Mouse (Mus musculus): ENCODE measurements around the gene Stab1.

The Stab1 gene

DNA sequence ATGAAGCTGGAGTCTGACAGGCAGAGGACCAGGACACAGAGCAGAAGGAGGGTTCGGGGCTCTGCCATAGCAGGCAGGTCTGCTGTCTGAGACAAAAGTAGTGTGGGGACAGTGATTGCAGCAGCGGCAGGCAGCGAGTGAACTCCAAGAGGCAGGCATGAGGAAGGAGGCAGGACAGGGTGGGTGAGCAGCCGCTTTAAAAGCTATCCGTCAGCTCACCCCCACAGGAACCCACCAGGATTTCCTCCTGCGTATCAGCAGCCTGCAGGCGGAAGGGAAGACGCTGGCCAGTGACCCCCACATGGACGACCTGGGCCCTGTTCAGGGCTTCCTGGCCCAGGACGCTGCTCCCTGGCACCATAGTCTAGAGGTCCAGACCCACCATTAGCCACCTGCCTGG lies at the start of gene Stab1:
TSS of gene Stab1 (minus strand) at position 217 of the 400 bp plus-strand sequence.
- no peak for DNase-seq

- no peak for DNase-seq
Observed at GRCm38 (mm10) chr14:31217666-31218065, 49.2 kb upstream of the Stab1 start, which contains the start of gene Sema3g. Gene Sema3g, plus strand, starts transcription at chr14:31217860.

- no peak for DNase-seq
Observed at GRCm38 (mm10) chr14:31216846-31217245, 48.4 kb upstream of the Stab1 start, which contains the start of gene Nisch. Gene Nisch, minus strand, starts transcription at chr14:31216946.

- DNase-seq = peak in 1 of 2 experiments; percentile 45
Observed at GRCm38 (mm10) chr14:31215157-31216002, 46.9 kb upstream of the Stab1 start.

GRCm38 (mm10) chr14:31214684-31215083 lies 46.2 kb upstream of the Stab1 start:
- DNase-seq = no peak

DNA sequence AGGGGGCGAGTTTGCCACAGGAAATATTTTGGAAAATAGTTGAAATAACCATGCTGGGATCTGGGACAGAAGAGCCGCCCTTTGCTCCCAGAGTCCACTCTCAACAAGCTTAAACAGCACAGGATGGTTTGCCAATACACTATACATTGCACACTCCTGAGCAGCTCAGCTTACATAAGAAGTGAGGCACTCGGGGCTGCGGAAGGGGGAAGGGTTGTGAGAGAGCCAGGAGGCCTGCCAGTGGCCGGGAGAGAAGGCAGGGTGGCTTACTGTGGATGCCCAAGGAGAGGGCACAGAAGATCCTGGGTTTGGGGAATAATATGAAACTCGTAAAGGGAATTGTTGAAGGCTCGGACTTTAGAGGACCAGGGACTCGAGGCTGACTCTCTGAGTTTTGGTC lies 45.4 kb upstream of the Stab1 start:
- no peak for DNase-seq

- DNase-seq = no peak
Observed at GRCm38 (mm10) chr14:31212499-31212898, 44.1 kb upstream of the Stab1 start.

- DNase-seq = no peak
Observed at GRCm38 (mm10) chr14:31211854-31212253, 43.4 kb upstream of the Stab1 start.

DNA sequence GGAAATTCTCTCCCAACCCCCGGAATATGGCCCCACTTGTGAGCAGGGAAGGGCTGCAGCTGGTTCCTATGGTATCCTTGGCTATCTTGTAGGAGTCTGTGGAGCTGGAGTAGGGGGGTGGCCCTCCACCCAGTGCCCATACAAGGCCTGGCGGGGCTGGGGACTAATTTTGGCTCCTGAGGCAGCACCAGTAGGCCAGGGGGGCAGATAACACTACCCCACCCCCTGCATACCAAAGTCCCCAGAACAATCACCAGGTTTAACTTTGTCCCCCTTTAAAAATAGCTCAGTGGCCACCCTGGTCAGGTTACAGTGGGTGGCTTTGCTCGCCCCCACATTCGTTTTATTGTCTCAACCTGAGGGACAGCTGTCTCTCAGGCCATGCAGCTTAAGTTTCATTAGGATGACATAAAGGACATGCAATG lies 40.7 kb upstream of the Stab1 start:
- DNase-seq = no peak

DNA sequence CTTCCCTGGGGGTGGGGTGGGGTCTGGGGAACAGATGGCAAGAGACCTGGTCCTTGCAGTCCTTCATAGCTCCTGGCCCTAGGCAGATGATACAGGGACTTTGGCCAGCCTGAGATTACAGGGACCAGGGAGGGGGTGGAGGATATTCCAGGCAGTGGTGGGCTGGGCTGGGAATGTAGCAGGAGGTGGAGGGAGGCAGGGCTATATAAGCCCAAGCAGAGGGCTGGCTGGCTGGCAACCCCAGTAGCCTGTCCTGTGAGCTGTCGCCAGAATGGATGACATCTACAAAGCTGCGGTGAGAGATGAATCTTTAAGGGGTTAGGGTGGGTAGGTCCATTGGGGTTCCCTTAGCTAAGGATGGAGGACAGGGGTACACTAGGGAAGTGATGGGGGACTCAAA lies 39.6 kb upstream of the Stab1 start, which contains the start of gene Tnnc1:
TSS of gene Tnnc1 (plus strand) at position 229 of the 400 bp plus-strand sequence.
- no peak for DNase-seq

DNA sequence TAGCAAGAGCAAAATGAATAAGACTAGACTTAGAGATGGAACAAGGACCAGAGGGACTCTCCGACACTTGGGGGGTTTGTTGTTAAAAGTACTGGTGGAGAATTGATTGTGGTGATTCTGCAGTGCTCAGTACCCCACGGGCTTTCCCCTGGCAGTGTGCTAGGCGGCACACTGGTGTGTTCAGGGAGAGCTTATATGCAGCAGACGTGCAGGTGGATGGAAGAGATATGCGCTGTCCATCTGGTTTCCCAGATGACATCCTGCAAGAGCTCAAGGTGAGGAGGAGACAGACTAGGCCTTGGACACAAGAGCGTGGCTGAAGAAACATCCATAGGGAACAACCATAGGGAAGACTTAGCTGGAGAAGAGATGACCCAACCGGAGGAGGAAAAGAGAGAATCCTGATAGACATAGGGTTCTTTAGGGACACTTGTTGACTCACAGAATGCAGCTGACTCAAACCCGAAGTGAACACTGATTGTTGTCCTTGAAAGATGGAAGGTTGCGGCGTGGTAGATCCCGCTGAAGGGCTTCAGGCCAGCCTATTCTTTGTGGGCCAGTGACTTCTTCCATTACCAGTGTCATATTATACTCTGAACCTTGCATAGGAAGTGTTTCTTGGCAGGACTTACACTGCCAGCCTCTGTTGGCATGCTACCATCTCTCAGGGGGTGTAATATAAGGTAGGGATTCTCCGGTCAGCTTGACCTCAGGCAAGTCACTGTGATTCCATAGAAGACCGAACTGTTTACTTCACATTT lies 38.8 kb upstream of the Stab1 start:
- peak in 1 of 2 experiments; percentile 34 for DNase-seq

DNA sequence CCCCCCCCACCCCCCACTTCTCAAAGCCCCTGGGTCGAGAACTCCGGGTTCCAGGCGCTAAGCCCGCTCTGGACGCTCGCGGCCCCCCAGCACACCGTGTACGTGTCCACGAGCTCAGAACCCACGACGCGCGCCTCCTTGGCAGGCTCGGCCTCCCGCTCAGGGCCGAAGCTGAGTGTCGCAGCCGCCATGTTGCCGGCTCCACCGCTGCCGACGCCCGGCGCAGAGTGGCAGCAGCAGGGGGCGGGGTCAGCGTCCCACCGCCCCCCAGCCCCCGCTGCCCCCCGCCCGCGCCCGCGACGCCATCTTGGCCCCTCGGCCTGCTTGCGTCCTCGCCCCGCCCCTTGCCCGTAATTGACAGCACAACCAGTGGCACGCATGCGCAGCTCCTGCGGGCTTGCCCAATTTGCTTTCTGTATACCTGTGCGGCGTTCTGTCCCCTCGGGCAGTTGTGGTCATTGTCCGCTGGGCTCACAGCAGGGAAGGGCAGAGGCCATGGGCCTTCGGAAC lies 38.1 kb upstream of the Stab1 start:
- peak; percentile 93 to 94 for DNase-seq

- DNase-seq = peak; percentile 20 to 45
Observed at GRCm38 (mm10) chr14:31205562-31206467, 37.4 kb upstream of the Stab1 start.

DNA sequence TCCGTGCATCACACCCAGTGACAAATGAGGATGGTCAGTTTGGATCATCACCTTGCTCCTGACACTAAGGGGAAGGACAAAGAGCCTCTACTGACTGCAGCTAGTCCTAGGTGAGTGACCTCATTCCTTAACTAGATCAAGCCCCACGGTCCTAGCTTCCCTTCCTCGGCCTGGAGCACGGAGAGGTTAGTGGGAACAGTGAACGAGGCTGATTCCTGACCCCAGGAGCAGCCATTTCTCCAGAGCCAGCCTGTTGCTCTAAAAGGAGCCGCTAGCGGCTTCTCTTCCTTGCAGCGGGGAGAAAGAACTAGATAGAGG lies 36.8 kb upstream of the Stab1 start:
- DNase-seq = no peak

DNA sequence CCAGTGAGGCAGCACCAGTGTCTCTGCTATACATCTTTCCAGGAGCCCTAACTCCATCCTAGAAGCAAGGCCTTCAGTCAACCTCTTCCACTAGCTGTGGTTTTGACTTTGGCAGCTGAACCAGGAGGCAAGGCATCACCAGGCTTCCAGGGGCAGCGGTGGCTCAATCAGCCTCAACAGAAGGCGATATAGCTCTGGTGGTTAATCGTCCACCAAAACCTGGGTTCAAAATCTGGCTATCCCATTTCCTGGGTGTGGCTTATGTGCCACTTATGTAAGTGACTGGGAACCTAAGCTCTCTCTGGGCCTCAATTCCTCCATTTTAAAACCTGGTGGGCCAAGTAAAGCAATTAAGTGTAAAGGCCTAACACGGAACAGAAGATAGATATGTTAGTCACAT lies 36.4 kb upstream of the Stab1 start:
- no peak for DNase-seq

DNA sequence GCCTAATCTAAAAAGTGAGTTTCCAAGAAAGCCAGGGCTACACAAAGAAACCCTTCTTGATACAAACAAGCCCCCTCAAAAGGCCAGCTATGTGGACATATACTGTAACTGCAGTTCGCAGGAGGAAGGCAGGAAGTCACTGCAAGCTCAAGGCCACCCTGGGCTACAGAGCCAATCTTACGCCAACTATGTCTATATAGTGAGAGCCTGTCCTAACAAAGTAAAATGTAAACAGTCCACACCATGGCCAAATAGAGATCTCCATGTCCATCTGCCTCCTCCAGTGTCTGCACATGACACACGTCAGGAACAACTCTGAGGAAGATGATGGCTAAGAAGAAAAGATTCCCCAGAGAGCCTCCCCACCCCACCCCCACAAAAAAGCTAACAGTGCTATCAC lies 31.6 kb upstream of the Stab1 start:
- DNase-seq = no peak

- DNase-seq = no peak
Observed at GRCm38 (mm10) chr14:31199599-31199998, 31.2 kb upstream of the Stab1 start.

GRCm38 (mm10) chr14:31197547-31198516 lies 29.4 kb upstream of the Stab1 start:
- DNase-seq = no peak

DNA sequence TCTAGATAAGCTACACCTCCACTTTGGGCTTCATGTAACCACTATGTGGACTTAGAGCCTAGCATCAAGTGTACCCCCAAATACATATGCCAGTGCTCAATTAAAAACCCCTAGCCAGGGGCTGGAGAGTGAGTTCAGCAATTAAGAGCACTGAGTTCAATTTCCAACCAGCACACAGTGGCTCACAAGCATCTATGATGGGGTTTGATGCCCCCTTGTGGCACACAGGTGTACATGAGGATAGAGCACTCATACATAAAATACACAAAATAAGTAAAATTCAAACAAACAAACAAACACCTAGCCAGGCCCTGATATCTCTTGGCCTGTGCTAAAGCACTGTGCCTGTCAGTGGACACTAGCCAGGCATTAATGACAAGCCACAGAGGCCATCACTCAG lies 27.5 kb upstream of the Stab1 start:
- DNase-seq = no peak

- no peak for DNase-seq
Observed at GRCm38 (mm10) chr14:31195521-31195920, 27.1 kb upstream of the Stab1 start.

DNA sequence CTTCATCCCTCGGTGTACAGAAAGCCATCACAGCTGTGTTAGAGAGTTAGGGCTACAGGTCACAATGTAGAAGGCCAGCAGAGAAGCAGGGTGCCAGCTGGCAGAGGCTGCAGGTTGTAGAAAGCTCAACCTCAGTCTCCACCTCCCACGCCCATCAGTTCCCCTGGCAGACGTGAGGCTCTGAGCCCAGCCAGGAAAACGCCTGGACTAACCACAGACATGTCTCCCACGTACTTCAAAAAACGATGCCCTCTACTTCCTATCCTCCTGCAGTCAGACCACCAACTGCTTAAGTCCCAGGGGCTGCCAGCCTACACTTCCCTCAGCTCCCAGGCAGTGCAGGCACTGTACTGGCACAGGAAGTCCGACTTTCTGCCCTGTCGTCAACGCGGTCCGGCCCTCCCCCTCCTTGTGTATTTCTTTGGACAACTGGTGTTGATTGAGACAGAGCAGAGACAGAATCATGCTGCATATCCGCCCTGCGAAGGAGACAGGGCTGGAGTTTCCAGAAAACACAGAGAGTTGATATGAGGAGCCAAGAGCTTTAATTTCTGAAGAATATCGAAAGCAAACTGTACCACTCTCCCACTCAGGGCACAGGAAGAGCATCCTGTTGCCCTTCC lies 26.6 kb upstream of the Stab1 start:
- DNase-seq = peak in 1 of 2 experiments; percentile 26

All from thymus, adult 18-20 months (tissue).